Mouse (Mus musculus) liver, embryonic 12.5 days (tissue): Measurements from ENCODE around the gene Ddah2. TPM values are rescaled to one million over a fixed set of nuclear protein-coding genes. Genes with fewer than 3 reads are reported as not detected.
A peak's percentile ranks its signal among the peaks of the same experiment; 100 is the strongest.

ENCODE experiments used
- ATAC-seq: fragments of 200-750 bp; cut with Nextera tagmentation; 2 replicates; pipeline ENCODE4 v1.8.0; 2017; ENCODE audit warnings: moderate number of reproducible peaks, mild to moderate bottlenecking, moderate library complexity
- H3K27ac ChIP-seq: fragments of 300-500 bp; sonication (generic); 2 replicates; pipeline ENCODE4 v1.5.1; 2016; ENCODE audit warnings: mild to moderate bottlenecking
- H3K27me3 ChIP-seq: fragments of 300-500 bp; sonication (generic); replicated peaks from 2 replicates; pipeline ENCODE4 v1.6.1; 2016; ENCODE audit warnings: mild to moderate bottlenecking, moderate library complexity
- H3K36me3 ChIP-seq: fragments of 300-500 bp; sonication (generic); 2 replicates; pipeline ENCODE4 v1.6.1; 2016; ENCODE audit warnings: mild to moderate bottlenecking, moderate library complexity
- H3K4me1 ChIP-seq: fragments of 300-500 bp; sonication (generic); 2 replicates; pipeline ENCODE4 v1.6.1; 2016
- H3K4me2 ChIP-seq: fragments of 300-500 bp; sonication (generic); 2 replicates; pipeline ENCODE4 v1.6.1; 2016; ENCODE audit warnings: mild to moderate bottlenecking, moderate library complexity
- H3K4me3 ChIP-seq: fragments of 300-500 bp; sonication (generic); 2 replicates; pipeline ENCODE4 v1.5.1; 2016; ENCODE audit warnings: mild to moderate bottlenecking, moderate library complexity
- H3K9ac ChIP-seq: fragments of 300-500 bp; sonication (generic); 2 replicates; pipeline ENCODE4 v1.6.1; 2016; ENCODE audit warnings: mild to moderate bottlenecking, moderate library complexity
- H3K9me3 ChIP-seq: fragments of 300-500 bp; sonication (generic); replicated peaks from 2 replicates; pipeline ENCODE4 v1.6.1; 2016; ENCODE audit warnings: mild to moderate bottlenecking, moderate library complexity
- whole genome bisulfite sequencing: fragments of 180-500 bp; shearing (Covaris S2); methylation state at CpG from one replicate; pipeline ENCODE4 v1.1.7; 2016; ENCODE audit not compliant: insufficient replicate concordance; 5-methylcytosine and 5-hydroxymethylcytosine counted together
- polyA plus RNA-seq: library from polyadenylated mRNA; unstranded; fragments of >200 nt; fragmentation: Nextera tagmentation; extraction: Ambion mirVana; gene quantifications from 2 replicates; pipeline ENCODE4 v1.2.1, GENCODE M21; 2016

Gene Ddah2
- polyA plus RNA-seq, 1 experiment from 2014 or later, result 49.0 TPM

- H3K9ac ChIP-seq, result no peak overlapping the region
- no peak overlapping the region for H3K27ac ChIP-seq
- no peak for ATAC-seq
- no peaks in the 10 kb centered on the region for H3K27me3 ChIP-seq
- no peak overlapping the region for H3K4me3 ChIP-seq
- H3K9me3 ChIP-seq, result no peaks in the 10 kb centered on the region
- peaks cover 58% of the 10 kb centered on the region for H3K4me1 ChIP-seq
- peaks cover 79% of the 10 kb centered on the region for H3K36me3 ChIP-seq
- WGBS, result 92% methylated on average over 11 of the region's 11 CpGs
- H3K4me2 ChIP-seq, result no peak overlapping the region
These were observed 42.3 kb downstream of the Ddah2 start for GRCm38 (mm10) chr17:35101161-35101560.

GRCm38 (mm10) chr17:35102299-35102698 lies 43.5 kb downstream of the Ddah2 start:
- H3K9me3 ChIP-seq, result no peaks in the 10 kb centered on the region
- peaks cover 68% of the 10 kb centered on the region for H3K36me3 ChIP-seq
- H3K9ac ChIP-seq, result no peak overlapping the region
- 79% methylated on average over 8 of the region's 8 CpGs for WGBS
- no peak overlapping the region for H3K4me3 ChIP-seq
- ATAC-seq, result no peak
- H3K4me2 ChIP-seq, result no peak overlapping the region
- no peaks in the 10 kb centered on the region for H3K27me3 ChIP-seq
- H3K4me1 ChIP-seq, result peaks cover 61% of the 10 kb centered on the region
- peak overlapping the region; percentile 43 for H3K27ac ChIP-seq

GRCm38 (mm10) chr17:35103221-35103690 lies 44.4 kb downstream of the Ddah2 start:
- Histone ChIP-seq H3K4me1 (peaks cover 61% of the 10 kb centered on the region), H3K27ac (peak overlapping the region; percentile 82), H3K36me3 (peaks cover 58% of the 10 kb centered on the region)

GRCm38 (mm10) chr17:35104079-35104478 lies 45.2 kb downstream of the Ddah2 start:
- H3K4me2 ChIP-seq, result peak overlapping the region; percentile 50
- H3K36me3 ChIP-seq, result peaks cover 50% of the 10 kb centered on the region
- H3K27me3 ChIP-seq, result no peaks in the 10 kb centered on the region
- ATAC-seq, result no peak
- H3K9ac ChIP-seq, result peak overlapping the region; percentile 57
- no peak overlapping the region for H3K4me3 ChIP-seq
- peaks cover 55% of the 10 kb centered on the region for H3K4me1 ChIP-seq
- WGBS, result 67% methylated on average over 7 of the region's 7 CpGs
- no peaks in the 10 kb centered on the region for H3K9me3 ChIP-seq
- H3K27ac ChIP-seq, result peak overlapping the region; percentile 82

More at GRCm38 (mm10) chr17:35103221-35103690, 44.4 kb downstream of the Ddah2 start:
- Histone ChIP-seq H3K4me2 (peak overlapping the region; percentile 50; the same call in 1 of the 2 replicates), H3K9ac (peak overlapping the region; percentile 57), H3K4me3 (no peak overlapping the region), H3K9me3 (no peaks in the 10 kb centered on the region), H3K27me3 (no peaks in the 10 kb centered on the region)
- WGBS, result 54% methylated on average over 6 of the region's 6 CpGs
- no peak for ATAC-seq

- H3K36me3 ChIP-seq, result peaks cover 43% of the 10 kb centered on the region
- H3K4me2 ChIP-seq, result peak overlapping the region; percentile 50
- peak; percentile 87 for ATAC-seq
- WGBS, result 20% methylated on average over 6 of the region's 6 CpGs
- H3K9me3 ChIP-seq, result no peaks in the 10 kb centered on the region
- H3K4me1 ChIP-seq, result peaks cover 54% of the 10 kb centered on the region
- no peaks in the 10 kb centered on the region for H3K27me3 ChIP-seq
- no peak overlapping the region for H3K4me3 ChIP-seq
- H3K27ac ChIP-seq, result peak overlapping the region; percentile 82
- H3K9ac ChIP-seq, result peak overlapping the region; percentile 57
These were observed 45.9 kb downstream of the Ddah2 start for GRCm38 (mm10) chr17:35104754-35105153.

GRCm38 (mm10) chr17:35105740-35106389 lies 47.0 kb downstream of the Ddah2 start:
- H3K9me3 ChIP-seq, result no peaks in the 10 kb centered on the region
- no peak overlapping the region for H3K4me3 ChIP-seq
- H3K27ac ChIP-seq, result peak overlapping the region; percentile 82
- peak overlapping the region; percentile 26 for H3K4me2 ChIP-seq
- peaks cover 32% of the 10 kb centered on the region for H3K36me3 ChIP-seq
- no peaks in the 10 kb centered on the region for H3K27me3 ChIP-seq
- 25% methylated on average over 13 of the region's 13 CpGs for WGBS
- H3K9ac ChIP-seq, result peak overlapping the region; percentile 45; the same call in 1 of the 2 replicates
- ATAC-seq, result no peak; the same call in 1 of the 2 replicates
- peaks cover 45% of the 10 kb centered on the region for H3K4me1 ChIP-seq

GRCm38 (mm10) chr17:35106522-35106921 lies 47.7 kb downstream of the Ddah2 start:
- ATAC-seq, result no peak
- peaks cover 45% of the 10 kb centered on the region for H3K4me1 ChIP-seq
- peaks cover 26% of the 10 kb centered on the region for H3K36me3 ChIP-seq
- no peaks in the 10 kb centered on the region for H3K9me3 ChIP-seq
- H3K4me3 ChIP-seq, result no peak overlapping the region
- 0 out of 2 replicates have a peak, but pooled peaks cover 3% of the 10 kb centered on the region for H3K27me3 ChIP-seq
- WGBS, result 70% methylated on average over 3 of the region's 3 CpGs
- no peak overlapping the region for H3K9ac ChIP-seq
- no peak overlapping the region for H3K4me2 ChIP-seq
- no peak overlapping the region for H3K27ac ChIP-seq

GRCm38 (mm10) chr17:35108097-35108496 lies 49.3 kb downstream of the Ddah2 start, which contains the start of gene Ly6g5c:
TSS of gene Ly6g5c (plus strand) at chr17:35108279.
- 80% methylated on average over 6 of the region's 6 CpGs for WGBS
- H3K27ac ChIP-seq, result no peak within 1 kb of the TSS
- no peak for ATAC-seq
- no peak within 1 kb of the TSS for H3K4me3 ChIP-seq
- H3K9ac ChIP-seq, result no peak within 1 kb of the TSS
- H3K9me3 ChIP-seq, result no peaks in the 10 kb centered on the region
- peaks cover 33% of the 10 kb centered on the region for H3K4me1 ChIP-seq
- H3K36me3 ChIP-seq, result peaks cover 10% of the 10 kb centered on the region
- H3K27me3 ChIP-seq, result 0 out of 2 replicates have a peak, but pooled peaks cover 4% of the 10 kb centered on the region
- no peak within 1 kb of the TSS for H3K4me2 ChIP-seq

Other genes starting within 250 kb of the Ddah2 start
- gene Stk19, start 222.1 kb upstream of the Ddah2 start, polyA plus RNA-seq, result 18.0 and 18.6 TPM in 2 replicates
- gene Dxo, start 222.0 kb upstream of the Ddah2 start, polyA plus RNA-seq, result 37.0 and 38.8 TPM in 2 replicates
- 34.0 and 39.5 TPM in 2 replicates for gene Skiv2l, start 208.8 kb upstream of the Ddah2 start, polyA plus RNA-seq
- gene Nelfe, start 208.6 kb upstream of the Ddah2 start, polyA plus RNA-seq, result 69.3 and 72.0 TPM in 2 replicates
- gene Cfb, start 196.5 kb upstream of the Ddah2 start, polyA plus RNA-seq, result 83.5 and 85.0 TPM in 2 replicates
- 1.8 and 1.9 TPM in 2 replicates for gene Zbtb12, start 179.6 kb upstream of the Ddah2 start, polyA plus RNA-seq
- gene Gm20547, start 177.0 kb upstream of the Ddah2 start, polyA plus RNA-seq, result not detected in 2 replicates
- gene C2, start 160.8 kb upstream of the Ddah2 start, polyA plus RNA-seq, result 7.9 and 8.2 TPM in 2 replicates
- 27.1 and 32.8 TPM in 2 replicates for gene Ehmt2, start 160.6 kb upstream of the Ddah2 start, polyA plus RNA-seq
- gene Slc44a4, start 144.6 kb upstream of the Ddah2 start, polyA plus RNA-seq, result 0.75 and 0.79 TPM in 2 replicates
- gene Neu1, start 127.8 kb upstream of the Ddah2 start, polyA plus RNA-seq, result 16.9 and 17.3 TPM in 2 replicates
- 0.11 and 0.21 TPM in 2 replicates for gene Hspa1b, start 99.8 kb upstream of the Ddah2 start, polyA plus RNA-seq
- 0.73 TPM in 1 of 2 replicates, not detected in the other for gene Gm20481, start 89.1 kb upstream of the Ddah2 start, polyA plus RNA-seq
- 2.8 and 5.0 TPM in 2 replicates for gene Hspa1a, start 86.9 kb upstream of the Ddah2 start, polyA plus RNA-seq
- 0.38 and 0.49 TPM in 2 replicates for gene Hspa1l, start 86.3 kb upstream of the Ddah2 start, polyA plus RNA-seq
- 202 and 215 TPM in 2 replicates for gene Lsm2, start 77.2 kb upstream of the Ddah2 start, polyA plus RNA-seq
- gene Vars, start 58.0 kb upstream of the Ddah2 start, polyA plus RNA-seq, result 208 and 211 TPM in 2 replicates
- gene Vwa7, start 42.5 kb upstream of the Ddah2 start, polyA plus RNA-seq, result 0.10 and 0.15 TPM in 2 replicates
- 2.8 and 3.4 TPM in 2 replicates for gene Sapcd1, start 31.0 kb upstream of the Ddah2 start, polyA plus RNA-seq
- 4.0 and 4.8 TPM in 2 replicates for gene Msh5, start 12.3 kb upstream of the Ddah2 start, polyA plus RNA-seq
- gene Clic1, start 9.1 kb upstream of the Ddah2 start, polyA plus RNA-seq, result 160 and 162 TPM in 2 replicates
- gene Ly6g6c, start 6.4 kb downstream of the Ddah2 start, polyA plus RNA-seq, result 0.41 and 0.44 TPM in 2 replicates
- gene Mpig6b, start 7.1 kb downstream of the Ddah2 start, polyA plus RNA-seq, result 7.3 and 8.7 TPM in 2 replicates
- gene Ly6g6e, start 17.9 kb downstream of the Ddah2 start, polyA plus RNA-seq, result 0.23 TPM in 1 of 2 replicates, not detected in the other
- gene Ly6g6d, start 19.0 kb downstream of the Ddah2 start, polyA plus RNA-seq, result 0.36 and 0.53 TPM in 2 replicates
- gene Ly6g6f, start 26.6 kb downstream of the Ddah2 start, polyA plus RNA-seq, result 10.2 and 10.5 TPM in 2 replicates
- gene Abhd16a, start 30.2 kb downstream of the Ddah2 start, polyA plus RNA-seq, result 60.2 and 61.1 TPM in 2 replicates
- not detected in 2 replicates for gene Ly6g5c, start 49.2 kb downstream of the Ddah2 start, polyA plus RNA-seq
- 0.55 and 0.81 TPM in 2 replicates for gene Ly6g5b, start 56.4 kb downstream of the Ddah2 start, polyA plus RNA-seq
- gene Gpank1, start 62.4 kb downstream of the Ddah2 start, polyA plus RNA-seq, result 16.5 and 19.6 TPM in 2 replicates
- gene Csnk2b, start 63.0 kb downstream of the Ddah2 start, polyA plus RNA-seq, result 187 and 192 TPM in 2 replicates
- 3.7 and 4.3 TPM in 2 replicates for gene D17H6S53E, start 67.3 kb downstream of the Ddah2 start, polyA plus RNA-seq
- 482 and 508 TPM in 2 replicates for gene Apom, start 73.0 kb downstream of the Ddah2 start, polyA plus RNA-seq
- 29.1 and 35.5 TPM in 2 replicates for gene Bag6, start 76.1 kb downstream of the Ddah2 start, polyA plus RNA-seq
- gene Prrc2a, start 105.9 kb downstream of the Ddah2 start, polyA plus RNA-seq, result 83.0 and 86.8 TPM in 2 replicates
- gene Aif1, start 117.0 kb downstream of the Ddah2 start, polyA plus RNA-seq, result 10.5 and 11.6 TPM in 2 replicates
- 20.8 and 23.7 TPM in 2 replicates for gene Lst1, start 129.4 kb downstream of the Ddah2 start, polyA plus RNA-seq
- 1.2 and 1.3 TPM in 2 replicates for gene Ltb, start 135.4 kb downstream of the Ddah2 start, polyA plus RNA-seq
- 0.33 and 0.36 TPM in 2 replicates for gene Tnf, start 143.0 kb downstream of the Ddah2 start, polyA plus RNA-seq
- gene Lta, start 146.3 kb downstream of the Ddah2 start, polyA plus RNA-seq, result 0.12 TPM in 1 of 2 replicates, not detected in the other
- 0.42 TPM in 1 of 2 replicates, not detected in the other for gene Gm16181, start 161.8 kb downstream of the Ddah2 start, polyA plus RNA-seq
- 1.3 and 1.8 TPM in 2 replicates for gene Atp6v1g2, start 174.6 kb downstream of the Ddah2 start, polyA plus RNA-seq
- 5.7 and 6.4 TPM in 2 replicates for gene Nfkbil1, start 176.8 kb downstream of the Ddah2 start, polyA plus RNA-seq
- 258 and 267 TPM in 2 replicates for gene Ddx39b, start 182.7 kb downstream of the Ddah2 start, polyA plus RNA-seq
- gene H2-D1, start 203.7 kb downstream of the Ddah2 start, polyA plus RNA-seq, result 66.8 and 72.5 TPM in 2 replicates